9 mouse cellular contexts compared by ENCODE assay signal in the genomic region with DNA sequence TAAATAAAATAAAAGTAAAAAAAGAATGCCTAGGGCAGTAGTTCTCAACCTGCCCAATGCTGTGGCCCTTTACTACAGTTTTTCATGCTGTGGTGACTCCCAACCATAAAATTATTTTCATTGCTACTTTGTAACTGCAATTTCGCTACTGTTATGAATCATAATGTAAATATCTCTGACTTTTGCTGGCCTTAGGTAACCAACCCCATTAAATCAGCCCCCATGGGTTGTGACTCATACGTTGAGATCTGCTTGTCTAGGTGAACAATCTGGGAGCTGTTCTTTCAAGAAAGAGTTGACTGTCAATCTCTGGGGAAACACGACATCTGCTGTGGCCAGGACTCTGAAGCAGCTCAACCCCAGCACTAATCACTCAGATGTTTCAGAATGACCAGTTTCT.
"Had no signal": no experiment of that assay in that cellular context is flagged by ENCODE, and none has a peak within 500 bp of the region (broad histone marks: within the 10 kb centered on the region; RNA-seq: fewer than 3 reads in every experiment).

No protein-coding gene starts in this region.

- DNase-seq: kidney, adult 9 months; kidney, postnatal 36 days; left cerebral cortex, postnatal 4 days; lung, adult 2 months; lung, postnatal 36 days; retina, postnatal 1 day; right cerebral cortex, postnatal 4 days; spleen, adult 18-20 months; thymus, postnatal 36 days had no signal
